Mouse (Mus musculus): ENCODE results near the gene Nfe2l3.

DNA sequence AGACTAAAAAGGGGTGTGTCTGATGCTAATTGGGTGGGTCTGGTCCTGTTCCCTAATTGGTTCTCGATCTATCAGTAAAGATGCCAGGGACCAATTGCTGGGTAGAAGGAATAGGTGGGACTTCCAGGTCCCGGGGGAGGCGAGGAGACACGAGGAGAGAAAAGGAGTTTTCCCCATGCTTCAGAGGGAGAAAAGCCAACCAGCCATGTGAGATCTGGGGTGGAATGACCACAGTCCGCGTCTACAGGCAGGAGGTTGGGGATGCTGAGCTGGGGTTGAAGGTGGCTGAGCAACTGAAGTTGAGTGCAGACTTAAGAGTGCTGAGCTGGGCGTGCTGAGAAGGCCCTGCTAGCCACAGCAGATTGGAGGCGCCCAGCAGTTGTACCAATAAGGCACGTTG, 37.0 kb upstream of the Nfe2l3 start:
- TF ChIP-seq CTCF (IDR thresholded peaks at IDR 0.05; ENCODE audit: borderline replicate concordance, control insufficient read depth, extremely low read depth, insufficient read depth, low read length, poor library complexity) = no peak
- no peak for TF ChIP-seq POLR2A (IDR thresholded peaks at IDR 0.05; ENCODE audit: control insufficient read depth, extremely low read depth, insufficient read depth, low read length, poor library complexity)

Measured in thymus, adult 2 months (tissue).